Mouse (Mus musculus): ENCODE results near the gene Faah.

Faah gene

GRCm38 (mm10) chr4:116017902-116018746 lies at the start of gene Faah:
Gene Faah (minus strand): TSS chr4:116017926.
- no peak for DNase-seq

GRCm38 (mm10) chr4:116063855-116064254 lies 46.1 kb upstream of the Faah start:
- DNase-seq: no peak

GRCm38 (mm10) chr4:116059012-116059726 lies 41.4 kb upstream of the Faah start:
- DNase-seq: no peak

- DNase-seq: no peak
These were observed 39.8 kb upstream of the Faah start for GRCm38 (mm10) chr4:116057559-116057958.

GRCm38 (mm10) chr4:116053399-116053961 lies 35.8 kb upstream of the Faah start, which contains the start of gene Nsun4:
Gene Nsun4 (minus strand): TSS chr4:116053876.
- peak; percentile 97 for DNase-seq

DNA sequence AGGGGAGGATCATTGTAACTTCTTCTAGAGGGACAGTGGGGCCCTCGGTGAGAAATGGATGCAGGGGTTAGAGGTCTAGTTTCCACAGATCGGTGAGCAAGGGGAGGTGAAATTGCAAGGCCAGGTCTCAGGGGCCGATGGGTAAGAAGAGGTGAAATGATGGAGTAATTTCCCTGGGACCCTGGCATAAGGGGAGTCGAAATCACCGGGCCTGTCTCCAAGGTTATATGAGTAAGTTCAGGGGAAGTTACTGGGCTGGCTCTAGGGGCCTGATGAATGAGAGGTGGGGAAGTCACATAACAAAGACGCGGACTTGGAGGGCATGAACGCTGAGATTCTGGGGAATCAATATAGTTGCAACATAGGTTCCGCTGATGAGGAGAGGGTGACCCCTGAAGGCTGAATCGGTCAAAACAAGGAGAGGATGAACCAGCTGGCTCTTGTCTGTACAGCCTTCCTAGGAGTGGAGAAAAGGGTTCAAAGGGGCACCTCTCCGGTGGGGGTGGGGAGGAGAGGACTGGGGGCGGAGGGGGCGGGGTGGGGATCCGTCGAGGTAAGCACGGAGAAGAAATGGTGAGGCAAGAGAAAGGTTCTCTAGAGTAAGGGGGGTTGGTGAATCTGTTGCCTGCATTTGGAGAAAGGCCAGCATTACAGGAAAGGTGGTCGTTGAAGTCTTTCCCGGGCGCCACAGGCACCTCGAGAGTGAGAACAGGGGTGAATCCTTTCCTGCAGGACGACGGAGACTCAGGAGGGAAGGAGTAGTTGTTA lies 35.0 kb upstream of the Faah start:
- DNase-seq: peak; percentile 78

DNA sequence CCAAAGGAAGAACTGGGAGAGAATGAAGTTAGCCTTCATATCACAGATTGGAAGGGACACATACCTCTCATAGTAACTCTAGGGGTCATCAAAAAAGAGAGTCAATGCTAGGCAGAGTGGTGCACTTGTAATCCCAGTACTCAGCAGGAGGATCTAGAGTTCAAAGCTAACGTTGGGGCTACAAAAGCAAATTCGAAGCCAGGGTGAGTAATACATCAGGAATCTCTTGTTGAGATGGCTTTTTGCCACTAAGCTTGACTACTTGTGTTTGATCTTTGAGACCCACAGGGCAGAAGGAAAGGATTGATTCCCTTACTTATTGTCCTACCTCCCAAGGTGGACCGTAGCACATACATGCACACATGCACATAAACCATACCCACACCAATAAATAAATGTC lies 31.5 kb upstream of the Faah start:
- peak; percentile 25 for DNase-seq

DNA sequence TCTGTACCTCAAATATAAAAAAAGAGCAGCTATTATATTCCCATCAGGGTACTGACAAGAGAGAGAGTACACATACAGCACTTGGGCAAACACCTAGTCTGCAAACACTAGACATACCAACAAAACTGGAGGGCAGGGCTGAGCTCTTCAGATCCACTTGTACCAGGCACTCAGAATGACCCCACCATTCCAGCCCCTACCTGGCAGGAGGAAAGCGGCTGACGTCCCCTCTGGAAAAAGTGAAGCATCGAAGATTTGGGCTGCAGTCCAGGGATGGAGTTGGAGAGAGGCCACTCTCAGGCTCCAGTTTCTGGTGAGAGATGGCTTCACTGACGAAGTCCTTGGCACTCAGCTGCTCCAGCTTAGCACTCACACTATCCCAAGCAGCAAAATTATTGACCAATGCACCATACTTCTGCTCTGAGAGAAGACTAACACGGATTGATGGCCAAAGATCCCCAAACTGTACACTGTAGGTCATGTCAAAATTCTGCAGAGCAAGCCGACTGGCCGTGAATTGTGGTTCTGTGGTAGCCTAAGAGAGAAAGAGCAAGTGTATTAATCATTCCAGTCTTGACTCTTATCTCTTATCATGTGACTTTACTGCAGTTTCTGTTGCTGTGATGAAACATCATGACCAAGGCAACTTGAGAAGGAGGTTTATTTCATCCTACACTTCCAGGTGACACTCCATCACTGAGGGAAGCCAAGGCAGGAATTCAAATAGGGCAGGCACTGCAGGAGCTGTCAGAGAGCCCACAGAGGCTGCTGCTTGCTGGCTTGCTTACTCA lies 30.6 kb upstream of the Faah start:
- peak; percentile 91 for DNase-seq

GRCm38 (mm10) chr4:116047681-116048080 lies 30.0 kb upstream of the Faah start:
- no peak for DNase-seq

DNA sequence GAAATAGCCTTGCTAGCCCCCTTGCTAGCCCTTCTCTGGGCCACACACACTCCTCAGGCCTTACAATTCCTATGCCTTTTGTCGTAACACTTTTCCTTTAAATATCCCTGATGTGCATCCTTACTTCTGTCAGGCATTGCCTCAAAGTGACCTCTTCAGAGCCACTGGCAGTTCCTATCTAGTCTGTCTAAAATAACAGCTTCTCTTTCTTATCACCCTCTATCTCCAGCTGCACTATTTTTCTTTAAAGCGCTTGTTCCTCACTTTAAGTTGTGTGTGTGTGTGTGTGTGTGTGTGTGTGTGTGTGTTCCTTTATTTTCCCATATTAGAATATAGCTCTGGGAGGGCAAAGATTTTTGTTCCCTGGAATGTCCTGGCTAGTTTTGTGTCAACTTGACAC lies 28.9 kb upstream of the Faah start:
- DNase-seq: no peak

DNA sequence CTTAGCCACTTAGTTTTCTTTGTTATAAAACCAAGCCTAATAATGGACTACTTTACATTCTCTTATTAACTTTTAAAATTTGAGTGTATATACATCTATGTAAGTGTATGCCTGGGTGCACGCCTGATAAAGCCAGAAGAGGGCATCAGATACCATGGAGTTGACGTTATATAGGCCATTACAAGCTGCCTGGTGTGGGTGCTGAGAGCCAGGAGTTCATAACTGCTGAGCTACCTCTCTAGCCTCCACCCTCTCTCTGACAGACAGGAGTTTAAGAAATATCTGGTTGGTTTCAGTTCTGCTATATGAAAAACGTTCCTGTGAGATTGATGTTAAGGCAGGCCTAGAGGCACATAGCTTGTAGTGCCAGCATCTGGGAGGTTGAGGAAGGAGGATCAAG lies 24.5 kb upstream of the Faah start:
- peak; percentile 35 for DNase-seq

GRCm38 (mm10) chr4:116040466-116040865 lies 22.7 kb upstream of the Faah start:
- DNase-seq: no peak

DNA sequence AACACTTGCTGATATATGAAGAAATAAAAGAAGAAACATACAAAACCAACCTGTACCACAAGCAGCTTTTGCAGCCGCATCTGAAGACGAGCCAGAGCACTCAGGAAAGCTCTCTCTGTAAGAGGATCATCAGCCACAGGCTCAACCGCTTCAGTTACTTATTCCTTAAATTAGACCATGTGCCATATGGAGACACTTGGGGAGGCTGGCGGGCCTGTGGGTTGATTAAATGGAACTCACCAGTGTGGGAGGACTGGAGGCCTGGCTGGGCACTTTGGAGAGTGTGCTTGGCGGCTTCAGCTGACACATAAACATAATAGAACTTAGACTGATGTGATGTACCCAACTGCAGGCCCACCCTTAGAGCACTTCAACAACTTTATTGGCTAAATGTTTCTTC lies 15.6 kb upstream of the Faah start:
- no peak for DNase-seq

DNA sequence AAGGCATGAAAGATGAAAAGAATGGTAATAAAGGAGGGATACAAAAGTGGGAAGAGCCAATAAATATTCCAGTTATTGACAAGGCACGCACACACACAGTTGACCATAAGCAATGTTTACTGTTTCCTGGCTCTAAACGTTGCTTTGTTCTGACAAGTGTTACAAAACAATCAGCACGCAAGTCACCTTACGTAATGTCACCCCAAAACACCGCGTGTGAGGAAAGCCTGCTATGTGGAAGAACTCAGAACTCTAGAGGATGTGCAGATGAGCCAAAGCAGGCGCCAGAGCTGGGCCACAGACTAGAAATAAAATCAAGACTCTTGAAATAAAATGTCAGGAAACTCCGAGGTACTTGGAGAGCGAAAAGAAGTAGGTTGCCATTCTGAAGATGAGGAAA lies 15.2 kb upstream of the Faah start:
- DNase-seq: no peak

DNA sequence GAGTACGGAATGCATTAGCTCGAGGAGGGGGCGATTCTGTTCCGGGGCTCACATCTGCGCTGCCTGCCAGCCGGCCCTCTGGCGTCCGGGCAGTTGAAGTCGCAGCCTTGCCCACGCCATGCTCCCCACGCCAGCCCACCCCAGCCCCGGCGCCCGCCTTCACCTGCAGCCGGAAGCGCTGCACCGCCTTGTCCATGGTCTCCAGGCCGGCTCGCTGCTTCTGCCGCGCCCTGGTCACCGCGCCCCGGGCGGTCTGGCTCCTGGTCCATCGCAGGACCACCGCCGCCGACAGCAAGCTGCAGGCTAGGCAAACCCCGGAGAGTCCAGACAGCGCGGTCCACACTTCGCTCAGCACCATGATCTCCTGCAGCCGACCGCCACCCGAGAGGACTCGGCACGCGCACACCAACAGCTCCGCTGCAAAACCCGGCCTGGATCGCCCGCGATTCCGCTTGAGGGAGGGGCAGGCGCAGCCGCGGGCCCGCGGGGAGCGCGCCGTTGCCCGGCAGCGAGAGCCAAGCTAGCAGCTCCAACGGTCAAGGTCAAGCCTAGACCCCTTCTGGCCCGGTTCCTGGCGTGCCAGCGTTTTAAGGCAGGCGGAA lies 325 bp downstream of the Faah start:
- peak; percentile 75 for DNase-seq

DNA sequence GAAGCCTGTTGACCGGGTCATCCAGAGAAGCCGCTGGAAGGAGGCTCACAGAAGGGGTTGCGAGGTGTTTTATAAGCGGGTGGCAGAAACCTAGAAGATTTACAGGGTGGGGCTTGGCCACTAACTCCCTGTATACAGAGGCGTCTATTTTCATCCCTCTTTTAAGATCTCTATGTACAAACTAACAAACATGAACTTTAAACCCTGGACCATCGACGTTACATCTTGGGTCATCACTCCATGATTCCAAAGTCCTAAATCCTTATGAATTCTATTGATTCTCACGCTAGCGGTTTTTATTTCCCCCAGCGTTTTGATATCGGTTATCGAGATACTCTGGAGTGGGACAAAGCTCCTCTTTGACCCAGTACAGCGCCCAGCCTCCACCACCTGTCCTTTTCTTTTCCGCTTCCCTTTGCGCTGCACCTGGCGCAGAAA lies 845 bp downstream of the Faah start:
- no peak for DNase-seq

GRCm38 (mm10) chr4:116016396-116016795 lies 1.3 kb downstream of the Faah start:
- DNase-seq: no peak

GRCm38 (mm10) chr4:116015996-116016395 lies 1.7 kb downstream of the Faah start:
- no peak for DNase-seq

DNA sequence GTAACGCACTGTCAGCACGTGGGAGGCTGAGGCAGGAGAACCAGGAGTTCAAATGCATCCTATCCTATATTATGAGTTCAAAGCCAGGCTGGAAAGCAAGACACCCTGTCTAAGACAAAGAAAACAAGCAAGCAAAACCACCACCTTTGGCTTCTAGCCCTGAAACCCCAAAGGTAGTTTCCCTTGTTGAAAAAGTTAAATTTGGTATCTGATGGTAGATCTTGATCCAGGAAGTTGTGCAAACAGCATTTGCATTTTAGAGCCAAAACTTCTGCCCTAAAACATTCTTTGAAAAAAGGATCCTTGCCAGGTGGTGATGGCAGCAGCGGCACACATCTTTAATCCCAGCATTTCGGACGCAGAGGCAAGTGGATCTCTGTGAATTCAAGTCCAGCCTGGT lies 2.2 kb downstream of the Faah start:
- DNase-seq: no peak

DNA sequence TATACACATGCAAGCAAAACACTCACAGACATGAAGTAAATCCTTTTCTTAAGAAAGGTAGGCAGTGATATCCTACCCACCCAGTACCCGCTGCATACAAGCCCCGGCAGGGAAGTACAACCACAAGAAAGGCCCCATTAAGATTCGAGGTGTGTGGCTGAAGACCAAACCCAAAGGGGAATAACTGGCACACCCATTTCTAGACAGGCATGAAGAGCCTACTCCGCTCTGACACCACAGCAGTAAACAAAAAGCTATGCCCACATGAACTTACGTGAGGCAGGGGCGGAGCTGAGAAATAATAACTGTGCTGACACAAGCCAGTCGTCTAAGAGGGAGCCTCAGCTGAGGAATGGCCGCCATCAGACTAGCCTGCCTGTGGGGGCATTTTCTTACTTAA lies 7.5 kb downstream of the Faah start:
- no peak for DNase-seq

DNA sequence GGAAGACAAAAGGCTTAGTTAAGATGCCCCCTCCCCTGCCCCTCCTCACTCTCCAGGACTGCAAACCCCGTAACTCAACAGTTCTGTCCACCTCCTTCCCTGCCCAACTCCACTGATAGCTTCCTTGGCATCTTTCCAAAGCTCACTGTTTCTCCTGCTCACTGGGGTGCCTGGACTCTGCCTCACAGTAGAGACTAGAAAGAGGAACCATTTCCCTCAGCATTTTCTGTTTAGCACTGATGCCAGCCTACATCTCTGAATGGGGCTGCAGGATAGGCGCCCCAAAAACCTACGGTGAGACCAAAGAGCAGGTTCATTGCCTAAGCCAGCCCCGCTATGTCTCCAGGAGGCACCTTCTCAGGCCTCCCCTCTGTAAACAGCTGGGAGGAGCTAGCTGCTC lies 16.5 kb downstream of the Faah start:
- no peak for DNase-seq

DNA sequence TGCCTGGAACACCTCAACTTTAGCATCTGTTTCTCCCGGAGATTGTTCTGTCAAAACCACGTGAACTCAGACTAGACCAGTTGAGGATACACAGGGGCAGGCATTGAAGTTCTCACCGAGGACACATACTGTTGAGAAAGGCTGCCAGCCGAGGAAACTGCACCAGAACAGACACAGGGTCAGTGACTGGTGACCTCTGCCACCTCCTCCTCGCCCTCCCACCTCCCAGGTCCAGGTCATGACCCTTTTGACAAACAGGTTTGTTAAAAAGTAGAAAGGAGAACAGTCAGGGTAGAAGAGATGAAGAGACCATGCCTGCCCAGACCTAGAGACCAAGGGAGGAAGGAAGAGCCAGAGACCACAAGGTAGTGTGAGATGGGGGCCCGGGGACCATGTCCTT lies 17.1 kb downstream of the Faah start:
- DNase-seq: no peak
